Mouse (Mus musculus) brown adipose tissue, adult 24 weeks (tissue): ENCODE data around the gene Tmem185a. TPM values are rescaled to one million over a fixed set of nuclear protein-coding genes. Genes with fewer than 3 reads are reported as not detected.
"Not testable (repeated sequence)": the region's sequence is repeated elsewhere in the genome, so short reads cannot be mapped to it uniquely, and the experiment has no call there.

Experiments used
- H3K27ac ChIP-seq: fragments of 200-500 bp; replicated peaks from 2 replicates; pipeline ENCODE4 v1.5.1; 2012; ENCODE audit warnings: low read depth, mild to moderate bottlenecking, low read length
- H3K4me1 ChIP-seq: fragments of 200-500 bp; 2 replicates; pipeline ENCODE4 v1.6.1; 2012; ENCODE audit warnings: low read length, mixed read lengths; ENCODE audit not compliant: control insufficient read depth, insufficient read depth, insufficient read length
- H3K4me3 ChIP-seq: fragments of 200-500 bp; 2 replicates; pipeline ENCODE4 v1.5.1; 2012; ENCODE audit warnings: low read depth, mild to moderate bottlenecking, low read length, moderate library complexity; ENCODE audit not compliant: insufficient read depth
- polyA plus RNA-seq: library from polyadenylated mRNA; stranded (reverse); fragments of >200 nt; gene quantifications from 2 replicates; pipeline ENCODE4 v1.2.4, GENCODE M21; 2012; ENCODE audit not compliant: missing spikeins, insufficient read depth, insufficient read length

Gene Tmem185a
- 26.2 and 29.3 TPM in 2 replicates for polyA plus RNA-seq

DNA sequence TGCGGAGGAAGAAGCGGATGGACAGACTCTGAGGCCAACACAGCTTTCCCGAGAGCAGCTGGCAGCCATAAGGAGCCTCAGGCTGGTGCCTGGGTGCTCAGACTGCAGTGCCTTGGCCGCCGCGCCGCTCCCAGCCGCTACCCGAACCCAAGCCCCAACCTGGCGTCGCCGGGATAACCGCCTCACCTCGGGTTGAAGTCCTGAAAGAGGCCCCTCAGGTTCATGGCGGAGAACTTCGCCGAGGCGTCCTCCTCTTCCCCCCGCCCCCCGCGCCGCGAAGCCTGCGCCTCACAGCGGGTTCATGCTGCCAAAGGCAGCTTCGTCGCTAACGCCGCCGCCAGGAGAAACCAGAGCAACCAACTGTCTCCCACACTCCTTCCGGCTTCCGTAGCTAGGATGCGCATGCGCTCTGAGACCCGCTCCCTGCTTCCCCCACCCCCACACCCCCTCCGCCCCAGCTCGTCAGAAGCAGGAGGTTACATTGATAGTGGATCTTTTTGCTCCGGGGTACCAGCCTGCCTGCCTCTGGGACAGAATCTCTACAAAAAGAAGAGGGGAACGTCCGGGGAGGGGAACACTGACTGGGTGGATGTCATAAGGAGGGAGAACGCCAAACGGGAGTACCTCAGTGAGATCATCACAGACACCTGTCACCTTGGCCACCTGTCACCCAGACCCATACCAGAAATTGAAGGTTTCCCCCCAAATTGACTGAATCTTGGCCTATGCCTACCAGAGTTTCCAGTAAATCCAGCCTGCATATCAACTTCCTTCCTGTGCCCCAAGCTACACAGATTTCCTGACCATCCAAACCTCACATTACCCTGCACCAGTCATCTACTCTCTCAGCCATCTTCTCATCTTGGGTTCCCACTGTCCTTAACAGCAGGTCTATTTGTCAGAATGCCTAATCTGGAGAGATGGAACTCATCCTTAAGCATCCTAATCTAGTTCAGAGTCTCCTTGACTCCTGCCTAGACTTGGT is at the start of gene Tmem185a:
TSS of gene Tmem185a (minus strand) at position 389 of the 985 bp plus-strand sequence.
- H3K27ac ChIP-seq: peak within 1 kb of the TSS; percentile 80
- H3K4me1 ChIP-seq: peaks cover 3% of the 10 kb centered on the region; the same call in 1 of the 2 replicates
- H3K4me3 ChIP-seq: peak within 1 kb of the TSS; percentile 91

DNA sequence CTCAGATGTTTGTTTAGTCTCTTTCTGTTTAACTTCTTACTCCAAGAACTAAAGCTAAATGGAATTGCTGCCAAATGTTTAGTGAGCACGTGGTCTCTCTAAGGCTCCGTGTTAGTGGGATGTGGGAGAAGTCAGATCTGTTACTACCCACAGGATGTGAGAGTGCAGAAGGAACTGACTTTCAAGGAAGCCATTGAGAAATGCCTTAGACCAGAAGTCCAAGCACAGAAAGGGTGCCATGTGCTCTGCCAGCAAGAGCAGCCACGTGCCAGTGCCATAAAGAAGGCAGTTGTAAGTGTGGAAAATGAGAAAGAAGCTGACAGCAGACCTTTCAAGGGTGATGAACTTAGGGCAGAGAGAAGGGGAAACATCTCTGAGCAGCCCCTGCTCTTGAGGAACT is 37.4 kb upstream of the Tmem185a start:
- not testable (repeated sequence) for H3K4me3 ChIP-seq, H3K4me1 ChIP-seq, H3K27ac ChIP-seq

DNA sequence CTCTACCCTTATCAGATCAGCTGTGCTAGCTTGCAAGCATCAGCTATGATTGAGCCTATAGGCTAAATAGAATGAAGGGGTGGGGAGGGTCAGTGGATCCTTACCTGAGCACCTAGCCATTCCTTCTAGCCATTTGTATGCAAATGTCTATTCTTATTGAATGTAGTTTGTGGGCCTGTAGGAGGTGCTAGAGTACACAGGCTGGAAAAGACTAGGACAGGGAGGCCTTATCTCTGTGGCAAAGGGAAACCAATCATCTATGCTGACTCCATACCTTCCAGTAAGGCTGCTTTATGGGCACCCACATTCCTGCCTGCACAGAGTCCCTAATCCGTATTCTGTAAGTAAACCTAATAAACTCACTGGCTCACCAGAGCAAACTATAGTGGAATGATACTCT is 10.3 kb upstream of the Tmem185a start:
- not testable (repeated sequence) for H3K27ac ChIP-seq, H3K4me3 ChIP-seq, H3K4me1 ChIP-seq

DNA sequence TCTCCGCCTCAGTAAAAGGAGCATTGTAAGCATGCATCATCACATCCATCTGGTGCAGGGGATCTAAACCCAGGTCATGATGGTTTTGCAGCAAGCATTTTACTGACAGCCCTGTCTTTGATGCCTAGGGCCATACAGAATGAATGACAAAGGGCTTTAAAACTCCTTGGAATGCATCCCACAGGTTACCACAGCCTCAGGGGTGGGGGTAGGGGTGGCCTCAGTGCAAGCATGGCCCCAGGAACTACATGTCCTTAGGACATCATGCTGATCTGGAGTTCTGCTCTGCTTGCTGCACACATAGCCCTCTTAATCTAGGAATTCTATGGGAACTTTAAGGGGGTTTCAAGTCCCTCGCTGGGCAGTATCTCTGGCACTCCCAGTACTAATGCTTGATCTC is 5.2 kb upstream of the Tmem185a start:
- Histone ChIP-seq H3K4me3 (no peak overlapping the region), H3K4me1 (peaks cover 3% of the 10 kb centered on the region; the same call in 1 of the 2 replicates)

DNA sequence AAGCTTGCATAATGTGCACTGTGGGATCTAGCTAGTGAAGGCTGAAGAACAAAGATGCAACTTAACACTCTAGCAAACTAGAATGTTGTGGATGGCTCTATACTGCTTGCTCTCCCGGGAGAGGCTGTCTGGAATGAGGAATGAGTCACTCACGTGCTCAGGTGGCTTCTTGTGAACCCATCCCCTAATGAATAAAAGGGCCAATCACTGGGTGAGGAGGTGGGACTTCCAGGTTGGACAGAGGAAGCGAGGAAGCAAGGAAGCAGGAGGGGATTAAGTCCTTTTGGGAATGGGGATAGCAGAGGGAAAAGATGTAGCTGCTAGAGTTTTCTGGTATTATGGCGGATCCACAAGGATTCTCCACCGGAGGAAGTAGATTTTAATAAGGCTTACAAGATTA is 1.7 kb upstream of the Tmem185a start:
- Histone ChIP-seq H3K4me1 (peaks cover 3% of the 10 kb centered on the region; the same call in 1 of the 2 replicates), H3K27ac (no peak overlapping the region), H3K4me3 (no peak overlapping the region)

More for the DNA sequence above, 5.2 kb upstream of the Tmem185a start:
- H3K27ac ChIP-seq: no peak overlapping the region

DNA sequence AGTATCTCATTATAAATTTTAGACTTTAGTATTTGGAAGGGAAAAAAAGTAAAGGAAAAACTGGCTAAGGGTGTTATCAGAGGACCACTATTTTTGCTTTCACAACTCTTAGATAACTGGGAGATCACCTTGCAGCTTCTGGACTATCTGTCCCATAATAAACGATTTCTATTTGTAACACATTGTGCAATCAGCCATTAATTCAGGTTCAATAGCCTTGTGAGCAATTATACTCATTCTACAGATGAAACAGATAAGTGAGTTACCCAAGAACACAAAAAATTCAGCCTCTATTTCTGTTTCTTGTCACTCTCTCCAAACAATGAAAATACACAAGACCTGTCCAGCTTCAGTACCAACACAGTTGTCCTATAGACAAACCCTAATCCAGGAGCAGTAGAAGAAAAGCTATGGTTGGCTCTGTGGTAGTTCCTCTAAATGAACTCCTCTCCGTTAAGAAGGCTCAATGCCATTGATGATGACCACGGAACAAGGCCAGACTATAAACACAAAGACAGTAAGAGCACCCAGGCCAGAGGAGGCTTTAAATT is 1.7 kb downstream of the Tmem185a start:
- no peak overlapping the region for H3K4me3 ChIP-seq
- peaks cover 3% of the 10 kb centered on the region; the same call in 1 of the 2 replicates for H3K4me1 ChIP-seq
- H3K27ac ChIP-seq: no peak overlapping the region

DNA sequence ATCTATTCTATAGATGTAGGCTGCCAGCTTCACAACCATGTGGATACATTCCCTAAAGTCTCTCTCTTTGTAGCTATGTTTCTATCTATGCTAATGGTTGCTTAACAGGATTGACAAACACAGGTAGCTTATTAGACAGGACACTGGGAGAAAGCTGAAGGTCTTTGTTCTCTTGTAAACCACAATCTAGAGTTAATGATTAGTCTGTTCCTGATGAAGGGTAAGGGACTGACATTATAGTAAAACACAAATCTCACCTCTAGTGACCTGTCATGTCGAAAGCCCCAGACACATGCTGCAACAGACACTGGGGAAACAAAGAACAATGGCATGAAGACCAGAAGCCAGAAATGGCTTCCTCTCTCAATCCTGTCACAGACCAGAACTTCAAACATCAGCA is 10.1 kb downstream of the Tmem185a start:
- no peak overlapping the region for H3K4me3 ChIP-seq
- no peak overlapping the region for H3K27ac ChIP-seq
- H3K4me1 ChIP-seq: no peaks in the 10 kb centered on the region

DNA sequence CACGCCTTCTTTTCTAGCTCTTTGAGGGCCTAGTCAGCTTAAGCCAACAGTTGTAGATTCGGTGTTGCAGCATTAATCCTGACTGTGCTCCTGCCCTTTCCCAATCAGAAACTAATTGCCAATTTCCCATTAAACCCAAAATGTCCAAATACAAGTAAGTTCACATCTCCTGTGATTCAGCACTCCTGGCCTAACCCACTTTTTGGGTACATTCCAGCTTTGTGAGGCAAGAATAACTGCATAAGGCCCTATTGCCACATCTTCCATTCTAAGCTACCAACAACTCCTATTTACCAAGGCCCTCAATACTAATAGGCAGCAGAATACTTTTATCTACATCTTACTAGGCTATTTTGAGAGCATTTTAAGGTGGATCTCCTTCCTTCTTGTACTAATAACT is 11.5 kb downstream of the Tmem185a start:
- H3K4me1 ChIP-seq: no peaks in the 10 kb centered on the region
- no peak overlapping the region for H3K27ac ChIP-seq
- H3K4me3 ChIP-seq: no peak overlapping the region

DNA sequence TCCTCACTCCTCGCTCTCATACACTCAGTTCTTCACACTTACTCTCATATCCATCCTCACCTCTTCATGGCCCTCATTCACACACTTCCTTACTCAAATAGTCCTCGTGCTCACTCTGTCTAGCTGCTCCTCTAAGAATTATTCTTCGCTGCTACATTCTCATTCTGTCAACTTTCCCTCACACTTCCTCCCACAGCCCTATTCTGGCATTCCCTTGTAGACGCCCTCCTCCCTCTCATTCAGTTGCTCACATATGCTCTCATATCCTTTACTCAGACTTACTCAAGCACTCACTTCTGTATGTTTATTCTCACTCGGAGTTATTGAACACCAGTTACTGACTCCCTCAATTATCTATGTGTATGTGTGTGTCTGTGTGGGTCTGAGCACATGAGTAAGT is 13.4 kb downstream of the Tmem185a start:
- H3K4me3 ChIP-seq: no peak overlapping the region
- no peak overlapping the region for H3K27ac ChIP-seq
- H3K4me1 ChIP-seq: no peaks in the 10 kb centered on the region

DNA sequence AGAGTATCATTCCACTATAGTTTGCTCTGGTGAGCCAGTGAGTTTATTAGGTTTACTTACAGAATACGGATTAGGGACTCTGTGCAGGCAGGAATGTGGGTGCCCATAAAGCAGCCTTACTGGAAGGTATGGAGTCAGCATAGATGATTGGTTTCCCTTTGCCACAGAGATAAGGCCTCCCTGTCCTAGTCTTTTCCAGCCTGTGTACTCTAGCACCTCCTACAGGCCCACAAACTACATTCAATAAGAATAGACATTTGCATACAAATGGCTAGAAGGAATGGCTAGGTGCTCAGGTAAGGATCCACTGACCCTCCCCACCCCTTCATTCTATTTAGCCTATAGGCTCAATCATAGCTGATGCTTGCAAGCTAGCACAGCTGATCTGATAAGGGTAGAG is 24.6 kb downstream of the Tmem185a start:
- not testable (repeated sequence) for H3K27ac ChIP-seq, H3K4me1 ChIP-seq, H3K4me3 ChIP-seq

DNA sequence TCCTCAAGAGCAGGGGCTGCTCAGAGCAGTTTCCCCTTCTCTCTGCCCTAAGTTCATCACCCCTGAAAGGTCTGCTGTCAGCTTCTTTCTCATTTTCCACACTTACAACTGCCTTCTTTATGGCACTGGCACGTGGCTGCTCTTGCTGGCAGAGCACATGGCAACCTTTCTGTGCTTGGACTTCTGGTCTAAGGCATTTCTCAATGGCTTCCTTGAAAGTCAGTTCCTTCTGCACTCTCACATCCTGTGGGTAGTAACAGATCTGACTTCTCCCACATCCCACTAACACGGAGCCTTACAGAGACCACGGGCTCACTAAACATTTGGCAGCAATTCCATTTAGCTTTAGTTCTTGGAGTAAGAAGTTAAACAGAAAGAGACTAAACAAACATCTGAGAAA is 51.5 kb downstream of the Tmem185a start:
- not testable (repeated sequence) for H3K4me3 ChIP-seq, H3K4me1 ChIP-seq

More for the DNA sequence above, 51.5 kb downstream of the Tmem185a start:
- H3K27ac ChIP-seq: not testable (repeated sequence)

Other genes with a start within 250 kb of the Tmem185a start
- 16.4 and 19.7 TPM in 2 replicates for gene Ids, start 112.1 kb downstream of the Tmem185a start, polyA plus RNA-seq
- 23.2 and 23.4 TPM in 2 replicates for gene 1110012L19Rik, start 91.3 kb downstream of the Tmem185a start, polyA plus RNA-seq